Mouse (Mus musculus) hindbrain, postnatal 0 days (tissue): ENCODE results near the gene Edil3. TPM values are rescaled to one million over a fixed set of nuclear protein-coding genes. Genes with fewer than 3 reads are reported as not detected.
"Not testable (repeated sequence)": the region's sequence is repeated elsewhere in the genome, so short reads cannot be mapped to it uniquely, and the experiment has no call there.

Source experiments
- ATAC-seq: fragments of 200-750 bp; cut with Nextera tagmentation; 2 replicates; pipeline ENCODE4 v1.8.0; 2017; ENCODE audit warnings: mild to moderate bottlenecking, moderate TSS enrichment, moderate library complexity
- DNase-seq: peaks from one replicate; pipeline ENCODE4 v3.0.0-alpha.2; 2015; ENCODE audit warnings: low spot score
- H3K27ac ChIP-seq: fragments of 300-500 bp; sonication (generic); 2 replicates; pipeline ENCODE4 v1.5.1; 2014; ENCODE audit warnings: mild to moderate bottlenecking
- H3K27me3 ChIP-seq: fragments of 300-500 bp; sonication (generic); 2 replicates; pipeline ENCODE4 v1.6.1; 2014; ENCODE audit warnings: low read length, mixed read lengths; ENCODE audit not compliant: insufficient read depth
- H3K36me3 ChIP-seq: fragments of 300-500 bp; sonication (generic); 2 replicates; pipeline ENCODE4 v1.6.1; 2014; ENCODE audit warnings: low read length, mixed read lengths; ENCODE audit not compliant: insufficient read depth
- H3K4me1 ChIP-seq: fragments of 300-500 bp; sonication (generic); 2 replicates; pipeline ENCODE4 v1.6.1; 2014; ENCODE audit warnings: antibody characterized with exemption, low read length, mixed read lengths; ENCODE audit not compliant: insufficient read depth
- H3K4me2 ChIP-seq: fragments of 300-500 bp; sonication (generic); 2 replicates; pipeline ENCODE4 v1.6.1; 2014; ENCODE audit warnings: low read depth, mild to moderate bottlenecking, low read length, moderate library complexity, mixed read lengths
- H3K4me3 ChIP-seq: fragments of 300-500 bp; sonication (generic); 2 replicates; pipeline ENCODE4 v1.5.1; 2014; ENCODE audit warnings: low read length
- H3K9ac ChIP-seq: fragments of 300-500 bp; sonication (generic); replicated peaks from 2 replicates; pipeline ENCODE4 v1.6.1; 2014; ENCODE audit warnings: mild to moderate bottlenecking, low read length, moderate library complexity, mixed read lengths
- H3K9me3 ChIP-seq: fragments of 300-500 bp; sonication (generic); 2 replicates; pipeline ENCODE4 v1.6.1; 2016; ENCODE audit warnings: low read length, mixed read lengths
- CTCF ChIP-seq: IDR thresholded peaks from 2 replicates; pipeline ENCODE4 v1.5.1; 2016; ENCODE audit warnings: antibody characterized with exemption, control low read depth, low read depth
- WGBS: fragments of 180-500 bp; shearing (Covaris S2); extraction: QIAGEN DNeasy Blood & Tissue Kit; methylation state at CpG from one replicate; pipeline ENCODE4 v1.1.7; 2014; 5-methylcytosine and 5-hydroxymethylcytosine counted together
- polyA plus RNA-seq: library from polyadenylated mRNA; unstranded; fragments of >200 nt; fragmentation: Nextera tagmentation; extraction: Ambion mirVana; gene quantifications from 2 replicates; pipeline ENCODE4 v1.2.1, GENCODE M21; 2015
- total RNA-seq: library from RNA; depleted of rRNA; stranded (reverse); fragments of >200 nt; gene quantifications from 2 replicates; pipeline ENCODE4 v1.2.3, GENCODE M21; 2014

Edil3 gene
- total and polyA plus RNA-seq, 2 experiments from 2014 or later = 51.4 to 90.5 TPM

GRCm38 (mm10) chr13:89041495-89041894 is 220.2 kb downstream of the Edil3 start:
- no peak for TF ChIP-seq CTCF
- Histone ChIP-seq H3K9ac (no peak overlapping the region), H3K9me3 (no peaks in the 10 kb centered on the region), H3K4me2 (no peak overlapping the region), H3K27ac (no peak overlapping the region), H3K4me1 (no peaks in the 10 kb centered on the region), H3K27me3 (no peaks in the 10 kb centered on the region), H3K36me3 (no peaks in the 10 kb centered on the region), H3K4me3 (no peak overlapping the region)
- DNase-seq (no peak), ATAC-seq (no peak)
- 93% methylated on average over 1 of the region's 1 CpGs for WGBS

- not testable (repeated sequence) for H3K4me3 ChIP-seq, ATAC-seq, H3K9ac ChIP-seq, H3K9me3 ChIP-seq, DNase-seq, H3K4me1 ChIP-seq, H3K4me2 ChIP-seq, H3K36me3 ChIP-seq, H3K27ac ChIP-seq, H3K27me3 ChIP-seq
Measured at GRCm38 (mm10) chr13:89070132-89070531, 248.9 kb downstream of the Edil3 start.

GRCm38 (mm10) chr13:89076212-89076611 is 254.9 kb downstream of the Edil3 start:
- no peak for TF ChIP-seq CTCF
- no peak overlapping the region for H3K9ac ChIP-seq
- H3K4me2 ChIP-seq = no peak overlapping the region
- no peaks in the 10 kb centered on the region for H3K27me3 ChIP-seq
- H3K4me1 ChIP-seq = no peaks in the 10 kb centered on the region
- no peaks in the 10 kb centered on the region for H3K9me3 ChIP-seq
- 54% methylated on average over 1 of the region's 1 CpGs for WGBS
- no peak for DNase-seq
- H3K36me3 ChIP-seq = no peaks in the 10 kb centered on the region
- ATAC-seq = no peak
- no peak overlapping the region for H3K4me3 ChIP-seq
- H3K27ac ChIP-seq = no peak overlapping the region

DNA sequence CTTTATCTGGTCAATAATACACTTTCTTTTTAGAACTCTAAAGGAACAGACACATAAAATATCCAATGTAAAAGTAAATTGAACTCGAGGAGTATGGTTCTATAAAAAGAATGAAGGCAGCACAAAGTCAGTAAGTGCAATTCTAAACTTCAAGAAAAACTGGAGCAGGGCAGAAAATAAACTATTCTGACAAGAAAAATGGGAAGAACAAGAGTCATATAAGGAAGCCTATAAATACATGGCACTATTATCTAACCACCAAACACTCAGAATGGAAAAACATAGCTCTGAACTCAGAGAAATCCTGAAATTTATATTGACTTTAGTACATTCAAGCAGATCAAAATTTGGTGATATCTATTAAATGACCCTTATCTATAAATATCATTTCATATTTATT is 284.6 kb downstream of the Edil3 start:
- TF ChIP-seq CTCF = no peak
- H3K36me3 ChIP-seq = no peaks in the 10 kb centered on the region
- DNase-seq (no peak), ATAC-seq (no peak)
- H3K9ac ChIP-seq = no peak overlapping the region
- H3K4me2 ChIP-seq = no peak overlapping the region
- WGBS = 72% methylated on average over 1 of the region's 1 CpGs
- H3K9me3 ChIP-seq = no peaks in the 10 kb centered on the region
- no peaks in the 10 kb centered on the region for H3K4me1 ChIP-seq
- H3K27ac ChIP-seq = no peak overlapping the region
- H3K27me3 ChIP-seq = no peaks in the 10 kb centered on the region
- no peak overlapping the region for H3K4me3 ChIP-seq

GRCm38 (mm10) chr13:89117551-89117950 is 296.3 kb downstream of the Edil3 start:
- no peaks in the 10 kb centered on the region for H3K9me3 ChIP-seq
- no peak overlapping the region for H3K27ac ChIP-seq
- H3K9ac ChIP-seq = no peak overlapping the region
- no peak overlapping the region for H3K4me3 ChIP-seq
- DNase-seq = peak; percentile 18
- no peaks in the 10 kb centered on the region for H3K36me3 ChIP-seq
- WGBS = 60% methylated on average over 2 of the region's 2 CpGs
- 0 out of 2 replicates have a peak, but pooled peaks have one; percentile 22 for ATAC-seq
- no peak for TF ChIP-seq CTCF
- H3K27me3 ChIP-seq = no peaks in the 10 kb centered on the region
- no peaks in the 10 kb centered on the region; the same call in 1 of the 2 replicates for H3K4me1 ChIP-seq
- no peak overlapping the region for H3K4me2 ChIP-seq

GRCm38 (mm10) chr13:89119809-89120208 is 298.5 kb downstream of the Edil3 start:
- H3K27me3 ChIP-seq = no peaks in the 10 kb centered on the region
- H3K4me1 ChIP-seq = no peaks in the 10 kb centered on the region; the same call in 1 of the 2 replicates
- H3K36me3 ChIP-seq = no peaks in the 10 kb centered on the region
- H3K9me3 ChIP-seq = no peaks in the 10 kb centered on the region
- WGBS = 48% methylated on average over 8 of the region's 8 CpGs
- no peak overlapping the region for H3K27ac ChIP-seq
- ATAC-seq (peak; percentile 57), DNase-seq (no peak)
- no peak overlapping the region for H3K4me3 ChIP-seq
- no peak for TF ChIP-seq CTCF
- no peak overlapping the region for H3K4me2 ChIP-seq
- no peak overlapping the region; the same call in 1 of the 2 replicates for H3K9ac ChIP-seq

GRCm38 (mm10) chr13:89122511-89123253 is 301.4 kb downstream of the Edil3 start:
- DNase-seq = peak; percentile 2
- H3K27ac ChIP-seq = no peak overlapping the region

More at GRCm38 (mm10) chr13:89122511-89123253, 301.4 kb downstream of the Edil3 start:
- no peak overlapping the region for H3K4me2 ChIP-seq
- no peak overlapping the region for H3K4me3 ChIP-seq
- no peaks in the 10 kb centered on the region for H3K27me3 ChIP-seq
- WGBS = 62% methylated on average over 6 of the region's 6 CpGs
- no peaks in the 10 kb centered on the region for H3K36me3 ChIP-seq
- H3K4me1 ChIP-seq = no peaks in the 10 kb centered on the region; the same call in 1 of the 2 replicates
- TF ChIP-seq CTCF = no peak
- H3K9ac ChIP-seq = no peak overlapping the region
- no peaks in the 10 kb centered on the region for H3K9me3 ChIP-seq
- ATAC-seq = no peak
